Comparison of ENCODE assay signal across 8 mouse cellular contexts in genomic region chr6:145747671-145748640, GRCm38 (mm10). TPM values are rescaled to one million over a fixed set of nuclear protein-coding genes. Genes with fewer than 3 reads are reported as not detected.
A peak's percentile ranks its signal among the peaks of the same experiment; 100 is the strongest.
DNase-seq lines count a peak whose midpoint lies in the region; ATAC-seq and TF ChIP-seq lines count a peak whose summit lies in the region.

No protein-coding gene starts in this region.

- intact Hi-C loops in left cerebral cortex, postnatal 36 days (cut with DNase I): loop anchor here (5.0 to 10.0 kb wide), 2 partner anchors 61 to 527 kb away; no protein-coding TSS in a partner anchor

- no peak for ATAC-seq in hindbrain, embryonic 14.5 days (ENCODE audit: low FRiP score)
- no peak for ATAC-seq in liver, postnatal 0 days

- H3K36me3 ChIP-seq in hindbrain, embryonic 14.5 days (replicated peaks; ENCODE audit: control insufficient read depth, insufficient read depth): no peaks in the 10 kb centered on the region
- H3K36me3 ChIP-seq in liver, postnatal 0 days (replicated peaks; ENCODE audit: insufficient read depth, low read length): no peaks in the 10 kb centered on the region; the same call in 1 of the 2 replicates

- DNase-seq in layer of hippocampus, adult 2 months (ENCODE audit: low spot score in 2 of 2): no peak
- no peak for DNase-seq in layer of hippocampus, adult 8-10 months (ENCODE audit: low spot score in 2 of 2)
- no peak for DNase-seq in hindbrain, embryonic 14.5 days (ENCODE audit: low spot score)
- no peak for DNase-seq in liver, postnatal 0 days
- DNase-seq in left cerebral cortex, postnatal 36 days (ENCODE audit: low spot score in 2 of 2): no peak
- DNase-seq in layer of hippocampus, postnatal 14 days (ENCODE audit: low spot score in 2 of 2): no peak
- no peak for DNase-seq in frontal cortex, postnatal 10 days (ENCODE audit: low spot score in 2 of 2)

- H3K27ac ChIP-seq in layer of hippocampus, adult 2 months: peak overlapping the region; percentile 87; the same call in 1 of the 2 replicates
- no peak overlapping the region for H3K27ac ChIP-seq in cortical plate, adult 2 months (ENCODE audit: insufficient read depth, low read length)
- peak overlapping the region; percentile 67; the same call in 1 of the 2 replicates for H3K27ac ChIP-seq in hindbrain, embryonic 14.5 days
- peak overlapping the region; percentile 85 for H3K27ac ChIP-seq in liver, postnatal 0 days (ENCODE audit: low read depth)

- no peak for TF ChIP-seq EP300 in liver, postnatal 0 days (IDR thresholded peaks at IDR 0.05; ENCODE audit: low read depth)

- no peaks in the 10 kb centered on the region for H3K4me1 ChIP-seq in cortical plate, adult 2 months (ENCODE audit: control insufficient read depth, insufficient read depth, low read length)
- H3K4me1 ChIP-seq in hindbrain, embryonic 14.5 days (replicated peaks; ENCODE audit: control insufficient read depth, insufficient read depth, low read length): peaks cover 9% of the 10 kb centered on the region
- peaks cover 3% of the 10 kb centered on the region; the same call in 1 of the 2 replicates for H3K4me1 ChIP-seq in liver, postnatal 0 days (ENCODE audit: insufficient read depth)

- peak overlapping the region; percentile 67 for H3K4me2 ChIP-seq in hindbrain, embryonic 14.5 days (replicated peaks)
- peak overlapping the region; percentile 80 for H3K4me2 ChIP-seq in liver, postnatal 0 days (ENCODE audit: low read depth, low read length)

- peak overlapping the region; percentile 87 for H3K4me3 ChIP-seq in layer of hippocampus, adult 2 months
- peak overlapping the region; percentile 81 for H3K4me3 ChIP-seq in cortical plate, adult 2 months (ENCODE audit: insufficient read depth, low read length)
- H3K4me3 ChIP-seq in hindbrain, embryonic 14.5 days (replicated peaks; ENCODE audit: low read length): peak overlapping the region; percentile 52
- H3K4me3 ChIP-seq in liver, postnatal 0 days (ENCODE audit: low read depth, low read length): peak overlapping the region; percentile 75

- peak; percentile 61 for TF ChIP-seq CTCF in layer of hippocampus, adult 2 months (conservative IDR thresholded peaks at IDR 0.05)
- TF ChIP-seq CTCF in cortical plate, adult 2 months (IDR thresholded peaks at IDR 0.05; ENCODE audit: extremely low read depth, insufficient read depth, low read length): no peak
- peak; percentile 45 for TF ChIP-seq CTCF in liver, postnatal 0 days (IDR thresholded peaks at IDR 0.05; ENCODE audit: low read depth)

- WGBS in hindbrain, embryonic 14.5 days: 16% methylated on average over 16 of the region's 16 CpGs
- WGBS in liver, postnatal 0 days (ENCODE audit: insufficient replicate concordance): 12% methylated on average over 16 of the region's 16 CpGs

- no peaks in the 10 kb centered on the region for H3K27me3 ChIP-seq in hindbrain, embryonic 14.5 days (ENCODE audit: control insufficient read depth, insufficient read depth, low read length)
- peaks cover 5% of the 10 kb centered on the region for H3K27me3 ChIP-seq in liver, postnatal 0 days (ENCODE audit: insufficient read depth, low read length)

- peak overlapping the region; percentile 63 for H3K9ac ChIP-seq in hindbrain, embryonic 14.5 days
- peak overlapping the region; percentile 78 for H3K9ac ChIP-seq in liver, postnatal 0 days (replicated peaks)

- TF ChIP-seq POLR2A in cortical plate, adult 2 months (IDR thresholded peaks at IDR 0.05; ENCODE audit: extremely low read depth, insufficient read depth, low read length): no peak

- H3K9me3 ChIP-seq in hindbrain, embryonic 14.5 days (ENCODE audit: control insufficient read depth, low read length): no peaks in the 10 kb centered on the region
- H3K9me3 ChIP-seq in liver, postnatal 0 days (ENCODE audit: low read length): no peaks in the 10 kb centered on the region

RNA-seq across cellular contexts. Expression of gene Rassf8, which starts 1.4 kb away (rescaled TPM):
- 10 to 100 TPM; 25.6 to 26.4 TPM for total RNA-seq in layer of hippocampus, adult 2 months (2021)
- total RNA-seq in layer of hippocampus, adult 8-10 months (2022): 10 to 100 TPM; 23.0 to 28.5 (median 23.5) TPM
- polyA plus RNA-seq in cortical plate, adult 2 months (2012; rRNA removed): 14.1 and 14.7 TPM in 2 replicates
- 5.0 and 5.6 TPM in 2 replicates for polyA plus RNA-seq in hindbrain, embryonic 14.5 days (2014; fragmentation: Nextera tagmentation; extraction: Ambion mirVana)
- 4.6 and 4.9 TPM in 2 replicates for polyA plus RNA-seq in liver, postnatal 0 days (2015; fragmentation: Nextera tagmentation; extraction: Ambion mirVana)
- 10 to 100 TPM; 18.9 to 24.7 TPM for total RNA-seq in left cerebral cortex, postnatal 36 days (2021)
- 10 to 100 TPM; 19.8 to 21.0 TPM for total RNA-seq in layer of hippocampus, postnatal 14 days (2021)
